Mouse (Mus musculus) bone marrow macrophage, adult 2 months (primary cell): ENCODE measurements around the gene Olfr772.

Experiments
- CTCF ChIP-seq: IDR thresholded peaks from 2 replicates; pipeline ENCODE4 v1.5.1; 2012; ENCODE audit warnings: low read depth, mild to moderate bottlenecking, low read length, moderate library complexity
- POLR2A ChIP-seq: IDR thresholded peaks from 2 replicates; pipeline ENCODE4 v1.6.1; 2012; ENCODE audit warnings: mild to moderate bottlenecking, low read depth, low read length, borderline replicate concordance

GRCm38 (mm10) chr10:129138898-129139297, 38.8 kb downstream of the Olfr772 start, which contains the start of gene Olfr770:
- TF ChIP-seq POLR2A (no peak), CTCF (no peak)
